Mouse (Mus musculus) thymus, adult 2 months (tissue): ENCODE data around the gene Slc22a17. TPM values are rescaled to one million over a fixed set of nuclear protein-coding genes. Genes with fewer than 3 reads are reported as not detected.

ENCODE experiments used
- DNase-seq: peaks from one replicate; pipeline ENCODE4 v3.0.0; 2021
- H3K27ac ChIP-seq: fragments of 200-500 bp; 2 replicates; pipeline ENCODE4 v1.5.1; 2012; ENCODE audit warnings: low read length, control low read depth; ENCODE audit not compliant: control insufficient read depth, insufficient read depth
- H3K27me3 ChIP-seq: fragments of 200-500 bp; 2 replicates; pipeline ENCODE4 v1.6.1; 2012; ENCODE audit warnings: mild to moderate bottlenecking, low read length, moderate library complexity, mixed read lengths; ENCODE audit not compliant: control insufficient read depth, insufficient read depth
- H3K36me3 ChIP-seq: fragments of 200-500 bp; 2 replicates; pipeline ENCODE4 v1.6.1; 2012; ENCODE audit warnings: mild to moderate bottlenecking, low read length, moderate library complexity; ENCODE audit not compliant: control insufficient read depth, insufficient read depth
- H3K4me1 ChIP-seq: fragments of 200-500 bp; replicated peaks from 2 replicates; pipeline ENCODE4 v1.6.1; 2012; ENCODE audit warnings: low read length; ENCODE audit not compliant: control insufficient read depth, insufficient read depth
- H3K4me3 ChIP-seq: fragments of 200-500 bp; 2 replicates; pipeline ENCODE4 v1.5.1; 2012; ENCODE audit warnings: mild to moderate bottlenecking, low read length, control low read depth, moderate library complexity; ENCODE audit not compliant: control insufficient read depth, insufficient read depth
- CTCF ChIP-seq: fragments of 200-500 bp; IDR thresholded peaks from 2 replicates; pipeline ENCODE4 v1.5.1; 2012; ENCODE audit warnings: mild to moderate bottlenecking, control low read depth, low read length, moderate library complexity, borderline replicate concordance; ENCODE audit not compliant: control insufficient read depth, poor library complexity, insufficient read depth; ENCODE audit errors: extremely low read depth
- POLR2A ChIP-seq: fragments of 200-500 bp; IDR thresholded peaks from 2 replicates; pipeline ENCODE4 v1.6.1; 2012; ENCODE audit warnings: mild to moderate bottlenecking, low read length, control low read depth, moderate library complexity; ENCODE audit not compliant: control insufficient read depth, poor library complexity, insufficient read depth; ENCODE audit errors: extremely low read depth
- WGBS: fragments of 180-500 bp; shearing (Covaris S2); methylation state at CpG from one replicate; pipeline ENCODE4 v1.1.7; 2018; 5-methylcytosine and 5-hydroxymethylcytosine counted together
- polyA plus RNA-seq: library from polyadenylated mRNA; depleted of rRNA; stranded (reverse); fragments of >200 nt; gene quantifications from 2 replicates; pipeline ENCODE4 v1.2.3, GENCODE M21; 2012

The Slc22a17 gene
- polyA plus RNA-seq, 1 experiment, result 29.9 TPM

DNA sequence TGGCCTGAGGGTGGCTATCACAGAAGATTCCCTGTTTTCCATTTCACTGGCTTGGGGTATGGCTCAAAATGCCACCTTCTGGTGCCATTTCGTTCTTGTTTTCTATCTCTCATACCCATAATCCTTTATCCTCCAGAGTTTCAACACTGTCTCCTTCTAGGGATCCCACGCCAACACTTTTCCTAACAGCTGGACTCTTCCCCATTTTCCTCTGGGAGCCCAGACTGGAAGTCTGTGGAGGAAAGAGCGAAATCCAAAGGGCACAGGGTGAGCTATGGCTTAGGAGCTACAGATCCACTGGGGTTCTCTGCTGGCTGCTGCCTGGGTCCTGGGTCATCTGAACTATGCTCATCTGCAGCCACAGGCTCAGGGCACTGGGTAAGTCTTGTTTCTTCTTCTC, 38.8 kb downstream of the Slc22a17 start:
- H3K4me3 ChIP-seq, result no peak overlapping the region
- no peaks in the 10 kb centered on the region for H3K36me3 ChIP-seq
- WGBS, result 97% methylated on average over 3 of the region's 3 CpGs
- TF ChIP-seq CTCF (no peak), POLR2A (no peak)
- H3K4me1 ChIP-seq, result peaks cover 8% of the 10 kb centered on the region
- H3K27ac ChIP-seq, result no peak overlapping the region
- no peaks in the 10 kb centered on the region; the same call in 1 of the 2 replicates for H3K27me3 ChIP-seq
- no peak for DNase-seq

DNA sequence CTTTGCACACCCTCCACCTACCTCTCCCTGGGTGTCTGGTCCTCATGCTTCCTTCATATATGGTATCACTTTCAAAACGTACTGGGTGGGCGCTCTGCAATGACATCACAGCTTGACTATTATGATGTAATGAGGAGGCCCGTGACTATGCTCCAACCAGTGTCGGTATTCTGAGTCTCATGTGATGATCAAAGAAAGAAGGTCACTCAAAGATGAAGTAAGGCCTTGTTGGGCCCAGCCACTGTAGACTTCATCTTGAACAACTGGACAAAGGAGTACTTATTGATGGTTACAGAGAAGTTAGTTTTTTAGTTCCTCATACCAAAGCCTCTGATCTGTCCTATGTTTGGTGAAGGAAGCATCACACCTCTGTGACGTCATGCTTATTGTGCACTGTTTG, 42.1 kb downstream of the Slc22a17 start, which contains the start of gene Homez:
Gene Homez (minus strand): TSS at position 101 of the 400 bp plus-strand sequence.
- Histone ChIP-seq H3K4me1 (peaks cover 5% of the 10 kb centered on the region), H3K27me3 (no peaks in the 10 kb centered on the region; the same call in 1 of the 2 replicates), H3K27ac (no peak within 1 kb of the TSS), H3K36me3 (no peaks in the 10 kb centered on the region), H3K4me3 (no peak within 1 kb of the TSS)
- DNase-seq, result no peak
- WGBS, result 94% methylated on average over 5 of the region's 5 CpGs
- TF ChIP-seq CTCF (no peak), POLR2A (no peak)

GRCm38 (mm10) chr14:54868026-54868425, 44.9 kb downstream of the Slc22a17 start:
- H3K4me1 ChIP-seq, result 0 out of 2 replicates have a peak, but pooled peaks cover 9% of the 10 kb centered on the region
- no peak overlapping the region for H3K4me3 ChIP-seq
- no peak for DNase-seq
- H3K27ac ChIP-seq, result no peak overlapping the region
- H3K36me3 ChIP-seq, result no peaks in the 10 kb centered on the region
- TF ChIP-seq CTCF (no peak), POLR2A (no peak)
- no peaks in the 10 kb centered on the region for H3K27me3 ChIP-seq
- WGBS, result 73% methylated on average over 4 of the region's 4 CpGs

- H3K27me3 ChIP-seq, result no peaks in the 10 kb centered on the region
- H3K4me1 ChIP-seq, result 0 out of 2 replicates have a peak, but pooled peaks cover 9% of the 10 kb centered on the region
- H3K36me3 ChIP-seq, result no peaks in the 10 kb centered on the region
- peak; percentile 38 for DNase-seq
- WGBS, result 76% methylated on average over 5 of the region's 5 CpGs
- H3K27ac ChIP-seq, result no peak overlapping the region
- TF ChIP-seq POLR2A (no peak), CTCF (peak; percentile 69; the same call in 1 of the 2 replicates)
- H3K4me3 ChIP-seq, result no peak overlapping the region
Measured at GRCm38 (mm10) chr14:54866936-54867335, 46.0 kb downstream of the Slc22a17 start.

GRCm38 (mm10) chr14:54866268-54866667, 46.7 kb downstream of the Slc22a17 start:
- H3K4me1 ChIP-seq, result 0 out of 2 replicates have a peak, but pooled peaks cover 9% of the 10 kb centered on the region
- WGBS, result 52% methylated on average over 3 of the region's 3 CpGs
- H3K27me3 ChIP-seq, result no peaks in the 10 kb centered on the region
- no peak overlapping the region for H3K4me3 ChIP-seq
- H3K36me3 ChIP-seq, result no peaks in the 10 kb centered on the region
- DNase-seq, result no peak
- H3K27ac ChIP-seq, result no peak overlapping the region
- TF ChIP-seq POLR2A (no peak), CTCF (no peak)

GRCm38 (mm10) chr14:54865626-54866025, 47.3 kb downstream of the Slc22a17 start:
- Histone ChIP-seq H3K27ac (no peak overlapping the region), H3K36me3 (no peaks in the 10 kb centered on the region), H3K4me1 (0 out of 2 replicates have a peak, but pooled peaks cover 9% of the 10 kb centered on the region), H3K27me3 (no peaks in the 10 kb centered on the region), H3K4me3 (no peak overlapping the region)
- TF ChIP-seq CTCF, result no peak
- TF ChIP-seq POLR2A, result no peak
- 87% methylated on average over 5 of the region's 5 CpGs for WGBS
- no peak for DNase-seq
